Mouse (Mus musculus): ENCODE data around the gene Tmem9b.

- TF ChIP-seq POLR2A (IDR thresholded peaks at IDR 0.05; ENCODE audit: insufficient read depth, low read length) (no peak), CTCF (IDR thresholded peaks at IDR 0.05; ENCODE audit: low read depth, low read length) (no peak), EP300 (IDR thresholded peaks at IDR 0.05; ENCODE audit: insufficient read depth, low read depth, low read length) (no peak)
Observed at GRCm38 (mm10) chr7:109751427-109752007, 1.2 kb downstream of the Tmem9b start.

Data from ES-Bruce4 (cell line).